Mouse (Mus musculus) ovary, postnatal 36 days (tissue): ENCODE data around the gene Golga4.

ENCODE experiments used
- DNase-seq: peaks from one replicate; pipeline ENCODE4 v3.0.0; 2022; ENCODE audit warnings: low spot score, mixed read lengths

Golga4 gene

GRCm38 (mm10) chr9:118506020-118506403 is at the start of gene Golga4:
Gene Golga4 (plus strand): TSS chr9:118506267.
- peak; percentile 91 for DNase-seq

DNA sequence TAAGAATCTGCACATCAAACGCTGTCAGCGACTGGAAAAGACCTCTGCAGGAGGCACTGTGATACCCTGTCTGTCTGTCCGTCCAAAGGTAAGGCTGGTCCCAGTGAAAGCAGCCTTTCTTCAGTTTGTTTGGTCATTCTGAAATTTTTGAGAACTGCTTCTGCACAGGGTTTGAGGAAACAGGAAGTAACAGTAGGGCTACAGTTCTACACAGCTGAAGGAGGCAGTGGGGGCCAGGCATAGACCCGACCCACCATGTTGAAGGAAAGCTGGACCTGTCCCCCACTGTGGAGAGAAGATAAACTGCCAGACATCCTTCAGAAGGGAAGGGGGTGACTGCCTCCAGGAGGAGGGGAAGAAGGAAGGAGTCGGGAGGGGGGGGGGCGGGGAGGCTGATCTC is 49.7 kb upstream of the Golga4 start:
- DNase-seq = no peak

- DNase-seq = no peak
Measured at GRCm38 (mm10) chr9:118458039-118458438, 48.0 kb upstream of the Golga4 start.

DNA sequence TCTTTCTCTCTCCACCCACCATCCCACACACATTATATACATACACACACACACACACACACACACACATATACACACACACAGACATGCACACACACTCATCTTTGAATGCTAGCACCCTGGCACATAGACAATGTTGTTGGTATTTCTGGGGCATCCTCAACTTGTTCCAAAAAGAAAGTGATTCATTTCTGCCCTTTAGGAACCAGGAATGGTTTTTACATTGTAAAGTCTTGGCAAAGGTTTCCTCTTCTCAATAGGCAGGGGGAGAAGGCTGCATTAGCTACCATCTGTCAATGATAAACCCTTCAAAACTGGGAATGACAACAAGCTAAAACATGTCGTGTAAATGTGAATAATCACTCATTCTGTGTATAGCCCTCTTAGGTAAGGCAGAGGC is 42.0 kb upstream of the Golga4 start:
- DNase-seq = no peak

DNA sequence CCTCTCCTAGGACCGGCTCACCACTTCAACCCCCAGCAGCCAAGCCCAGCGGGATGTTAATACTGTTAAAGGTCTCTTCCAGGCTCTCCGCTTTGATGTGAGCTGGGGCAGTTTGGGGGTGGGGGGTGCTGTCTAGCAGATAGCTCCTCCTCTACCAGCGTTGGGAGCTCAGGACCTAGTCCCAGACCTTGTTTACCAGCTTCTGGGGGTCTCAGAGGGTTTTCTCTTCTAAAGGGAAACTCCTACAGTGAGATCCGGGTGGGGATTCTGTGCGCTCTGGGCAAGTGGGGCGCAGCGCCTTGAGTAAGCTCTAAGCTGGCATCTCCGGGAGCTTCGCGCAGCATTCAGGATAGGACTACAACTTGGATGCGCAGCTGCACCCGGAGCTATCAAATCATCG is 37.8 kb upstream of the Golga4 start:
- no peak for DNase-seq

DNA sequence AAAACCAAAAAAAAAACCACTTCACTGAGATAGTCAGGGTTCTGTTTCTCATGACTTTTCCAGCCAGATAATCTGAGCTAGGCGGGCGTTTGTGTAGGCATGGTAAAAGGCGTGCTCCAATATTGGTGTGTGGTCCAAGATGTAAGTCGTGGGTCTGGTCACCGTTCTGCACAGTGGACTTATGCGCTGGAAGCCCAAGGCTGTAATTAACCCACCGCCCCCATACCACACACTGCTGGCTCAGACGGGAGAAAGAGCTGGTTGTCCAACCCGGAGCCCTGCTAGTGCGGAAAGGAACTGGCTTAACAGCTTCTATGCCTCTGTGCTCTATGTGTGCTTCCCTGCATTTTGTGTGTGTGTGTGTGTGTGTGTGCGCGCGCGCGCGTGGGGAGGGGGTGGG is 36.8 kb upstream of the Golga4 start:
- DNase-seq = no peak

GRCm38 (mm10) chr9:118471296-118471695 is 34.8 kb upstream of the Golga4 start:
- no peak for DNase-seq

GRCm38 (mm10) chr9:118476211-118476765 is 29.8 kb upstream of the Golga4 start:
- DNase-seq = no peak

DNA sequence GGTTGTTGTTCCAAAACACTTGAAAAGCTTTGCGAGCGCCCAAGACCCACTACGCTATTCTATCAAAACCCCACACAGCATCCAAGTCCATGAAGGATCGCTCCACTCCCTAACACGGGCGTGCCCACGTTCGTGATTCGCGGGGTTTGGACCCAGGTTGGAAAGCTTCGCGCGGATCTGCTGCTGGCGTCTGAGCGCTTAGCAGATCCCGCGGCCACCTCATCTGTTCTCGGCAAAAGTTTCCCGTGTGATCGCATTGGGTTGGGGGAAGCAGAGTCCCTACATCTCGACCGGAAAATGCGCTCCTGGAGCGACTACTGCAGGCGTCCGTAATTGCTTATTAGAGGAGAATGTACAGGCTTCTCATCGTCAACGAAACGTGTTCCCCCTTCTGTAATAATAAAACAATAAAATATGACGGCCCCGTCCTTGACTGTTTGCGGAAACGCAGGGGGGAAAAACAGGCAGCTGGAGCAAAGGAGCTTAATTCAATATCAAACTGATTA is 29.2 kb upstream of the Golga4 start:
- no peak for DNase-seq

- no peak for DNase-seq
Measured at GRCm38 (mm10) chr9:118477281-118477931, 28.7 kb upstream of the Golga4 start.

- DNase-seq = no peak
Measured at GRCm38 (mm10) chr9:118477961-118478360, 28.1 kb upstream of the Golga4 start, which contains the start of gene Eomes. Gene Eomes (plus strand): TSS chr9:118478212.

DNA sequence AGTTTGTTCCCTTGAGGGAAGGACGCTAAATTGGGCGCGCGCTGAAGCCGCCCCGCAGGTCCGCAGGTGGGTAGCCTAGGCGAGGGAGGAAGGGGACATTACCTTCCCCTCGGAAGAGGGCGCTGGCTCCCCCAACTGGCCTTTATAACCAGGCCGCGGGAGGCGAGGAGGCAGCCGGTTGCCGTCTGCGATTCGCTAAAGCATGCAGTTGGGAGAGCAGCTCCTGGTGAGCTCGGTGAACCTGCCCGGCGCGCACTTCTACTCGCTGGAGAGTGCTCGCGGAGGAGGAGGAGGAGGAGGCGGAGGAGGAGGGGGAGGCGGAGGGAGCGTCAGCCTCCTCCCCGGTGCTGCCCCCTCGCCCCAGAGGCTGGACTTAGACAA is 27.6 kb upstream of the Golga4 start:
- peak; percentile 33 for DNase-seq

DNA sequence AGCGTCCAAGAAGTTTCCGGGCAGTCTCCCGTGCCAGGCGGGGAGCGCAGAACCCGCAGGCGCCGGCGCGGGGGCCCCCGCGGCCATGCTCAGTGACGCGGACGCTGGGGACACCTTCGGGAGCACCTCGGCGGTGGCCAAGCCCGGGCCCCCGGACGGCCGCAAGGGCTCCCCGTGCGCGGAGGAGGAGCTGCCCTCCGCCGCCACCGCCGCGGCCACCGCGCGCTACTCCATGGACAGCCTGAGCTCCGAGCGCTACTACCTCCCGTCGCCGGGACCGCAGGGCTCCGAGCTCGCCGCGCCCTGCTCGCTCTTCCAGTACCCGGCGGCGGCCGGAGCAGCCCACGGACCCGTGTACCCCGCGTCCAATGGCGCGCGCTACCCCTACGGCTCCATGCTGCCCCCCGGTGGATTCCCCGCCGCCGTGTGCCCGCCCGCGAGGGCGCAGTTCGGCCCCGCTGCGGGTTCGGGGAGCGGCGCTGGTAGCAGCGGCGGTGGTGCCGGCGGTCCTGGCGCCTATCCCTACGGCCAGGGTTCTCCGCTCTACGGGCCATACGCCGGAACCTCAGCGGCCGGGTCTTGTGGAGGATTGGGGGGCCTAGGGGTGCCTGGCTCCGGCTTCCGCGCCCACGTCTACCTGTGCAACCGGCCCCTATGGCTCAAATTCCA is 27.1 kb upstream of the Golga4 start:
- DNase-seq = peak; percentile 39

GRCm38 (mm10) chr9:118479508-118480291 is 26.4 kb upstream of the Golga4 start:
- no peak for DNase-seq

DNA sequence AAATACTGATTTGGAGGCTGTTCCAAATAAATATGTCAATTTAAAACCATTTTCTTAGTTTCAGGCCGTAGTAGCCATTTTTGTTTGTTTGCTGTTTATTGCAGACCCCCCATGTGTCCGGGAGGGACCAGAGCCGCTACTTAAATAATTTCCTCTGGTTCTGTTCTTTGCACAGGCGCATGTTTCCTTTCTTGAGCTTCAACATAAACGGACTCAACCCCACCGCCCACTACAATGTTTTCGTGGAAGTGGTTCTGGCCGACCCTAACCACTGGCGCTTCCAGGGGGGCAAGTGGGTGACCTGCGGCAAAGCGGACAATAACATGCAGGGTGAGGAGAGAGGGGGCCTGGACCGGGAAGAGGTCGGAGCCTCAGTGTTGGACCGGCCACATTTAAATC is 25.8 kb upstream of the Golga4 start:
- DNase-seq = no peak

- DNase-seq = no peak
Measured at GRCm38 (mm10) chr9:118482210-118482609, 23.9 kb upstream of the Golga4 start.

DNA sequence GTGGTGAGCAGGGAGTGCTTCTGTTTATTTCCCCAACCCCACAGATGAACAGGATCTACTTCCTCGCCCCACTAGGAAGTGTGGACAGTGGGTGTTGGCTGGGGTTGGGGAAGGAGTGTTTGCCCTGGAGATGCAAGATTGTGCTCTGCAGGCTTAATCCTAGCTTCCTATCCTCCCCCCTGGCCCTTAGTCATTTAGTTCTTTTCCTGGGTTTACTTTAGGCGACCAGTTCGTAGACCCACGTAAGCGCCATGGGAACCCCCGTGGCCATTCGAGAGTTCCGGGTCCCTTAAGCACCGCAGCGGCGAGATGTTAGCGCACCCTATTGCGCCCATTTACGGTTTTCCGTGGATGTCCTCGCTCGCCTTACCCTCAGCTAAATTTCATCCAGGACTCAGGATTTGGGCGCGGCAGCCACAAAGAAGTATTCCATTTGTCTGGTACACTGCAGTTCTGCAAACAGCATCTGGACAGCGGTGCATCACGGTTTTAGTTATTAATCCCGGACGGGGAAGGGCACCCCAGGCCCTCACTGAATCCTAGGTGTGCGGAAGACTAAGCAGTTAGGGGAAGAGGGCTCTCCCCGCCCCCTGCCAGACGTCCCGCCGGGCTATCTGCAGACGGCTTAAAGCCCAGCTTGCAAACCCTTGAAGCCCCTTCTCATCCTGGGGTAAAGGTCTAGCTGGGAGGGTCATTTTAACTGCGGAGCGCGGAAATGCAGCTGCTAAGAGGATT is 19.5 kb upstream of the Golga4 start:
- no peak for DNase-seq

DNA sequence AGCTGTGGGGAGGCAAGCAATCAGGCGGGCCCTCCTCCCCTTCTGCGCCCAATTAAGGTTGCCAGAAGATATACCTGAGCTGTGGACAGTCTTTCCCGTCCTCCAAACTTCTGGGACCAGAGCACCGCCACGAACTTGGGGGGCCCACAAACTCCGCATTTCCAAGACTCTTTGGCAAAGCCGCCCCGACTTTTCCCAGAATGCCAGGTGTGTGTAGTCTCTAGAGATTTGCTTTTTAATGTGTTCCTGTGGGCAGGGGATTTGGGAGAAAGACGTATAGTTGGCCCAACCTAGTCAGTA is 19.0 kb upstream of the Golga4 start:
- DNase-seq = no peak

GRCm38 (mm10) chr9:118487636-118488035 is 18.4 kb upstream of the Golga4 start:
- DNase-seq = no peak

DNA sequence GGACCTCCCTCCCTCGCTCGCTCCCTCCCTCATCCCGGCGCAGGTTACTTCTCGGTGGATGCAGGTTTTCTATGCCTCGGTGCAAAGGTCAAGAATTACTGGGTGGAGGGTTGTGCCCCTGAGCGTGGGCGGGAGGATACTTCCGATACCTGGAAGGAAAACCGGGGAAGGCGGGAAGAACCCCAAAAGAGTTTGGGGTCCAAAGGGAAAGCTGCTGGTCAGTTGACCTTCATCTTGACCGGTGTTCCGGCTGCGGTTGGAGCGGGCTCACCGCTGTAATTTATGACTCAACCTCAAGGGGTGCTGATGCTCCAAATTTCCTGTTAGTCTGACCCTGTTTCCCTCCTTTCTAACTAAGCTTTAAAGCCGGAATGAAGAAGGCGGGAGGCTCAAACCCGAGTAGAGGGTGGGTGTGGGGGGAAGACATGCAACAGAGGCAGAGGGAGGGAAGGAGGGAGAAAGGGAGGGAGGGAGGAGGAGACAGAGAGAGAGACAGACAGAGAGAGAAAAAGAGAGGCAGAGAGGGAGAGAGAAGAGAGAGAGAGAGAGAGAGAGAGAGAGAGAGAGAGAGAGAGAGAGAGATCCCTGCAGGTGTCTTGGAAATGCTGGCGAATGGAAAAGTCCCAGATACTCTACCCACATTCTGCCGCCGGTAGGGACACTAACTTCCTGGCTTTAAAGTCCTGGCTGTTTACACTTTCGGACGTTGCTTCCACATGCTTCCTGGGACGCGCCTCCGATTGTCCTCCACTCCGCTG is 17.8 kb upstream of the Golga4 start:
- peak; percentile 41 for DNase-seq

DNA sequence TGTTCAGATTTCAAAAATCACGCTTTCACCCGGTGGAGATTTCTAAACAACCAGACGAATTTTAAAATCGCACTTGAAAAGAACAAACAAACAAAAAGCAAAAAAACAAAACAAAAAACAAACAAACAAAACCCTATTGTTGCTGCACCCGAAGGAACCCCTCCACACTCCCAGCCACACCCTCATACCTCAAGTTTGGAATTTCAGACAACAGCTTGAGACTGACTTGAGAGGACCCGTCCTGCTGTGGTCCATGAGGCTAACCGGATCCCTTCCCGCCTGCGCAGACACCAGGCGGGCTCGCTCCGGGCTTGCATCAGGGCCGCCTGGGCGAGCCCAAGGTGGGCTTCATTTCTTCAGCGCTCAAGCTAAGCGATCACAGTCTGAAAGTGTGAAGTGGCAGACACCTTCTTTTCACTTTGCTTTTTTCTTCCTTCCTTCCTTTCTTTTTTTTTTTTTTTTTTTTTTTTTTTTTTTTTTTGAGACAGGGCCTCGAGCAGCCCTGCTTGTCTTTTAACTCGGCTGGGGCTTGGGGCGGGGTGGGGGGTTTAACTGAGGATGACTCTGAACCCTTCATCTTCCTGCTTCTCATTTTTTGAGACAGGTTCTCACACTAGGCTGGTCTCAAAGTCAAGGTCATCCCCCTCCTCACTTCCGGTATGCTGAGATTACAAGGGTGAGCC is 17.0 kb upstream of the Golga4 start:
- no peak for DNase-seq
